Mouse (Mus musculus): ENCODE measurements around the gene Mip. TPM values are rescaled to one million over a fixed set of nuclear protein-coding genes. Genes with fewer than 3 reads are reported as not detected.
"Not testable (repeated sequence)": the region's sequence is repeated elsewhere in the genome, so short reads cannot be mapped to it uniquely, and the experiment has no call there.

The Mip gene
- total and polyA plus RNA-seq, 3 experiments: not detected

DNA sequence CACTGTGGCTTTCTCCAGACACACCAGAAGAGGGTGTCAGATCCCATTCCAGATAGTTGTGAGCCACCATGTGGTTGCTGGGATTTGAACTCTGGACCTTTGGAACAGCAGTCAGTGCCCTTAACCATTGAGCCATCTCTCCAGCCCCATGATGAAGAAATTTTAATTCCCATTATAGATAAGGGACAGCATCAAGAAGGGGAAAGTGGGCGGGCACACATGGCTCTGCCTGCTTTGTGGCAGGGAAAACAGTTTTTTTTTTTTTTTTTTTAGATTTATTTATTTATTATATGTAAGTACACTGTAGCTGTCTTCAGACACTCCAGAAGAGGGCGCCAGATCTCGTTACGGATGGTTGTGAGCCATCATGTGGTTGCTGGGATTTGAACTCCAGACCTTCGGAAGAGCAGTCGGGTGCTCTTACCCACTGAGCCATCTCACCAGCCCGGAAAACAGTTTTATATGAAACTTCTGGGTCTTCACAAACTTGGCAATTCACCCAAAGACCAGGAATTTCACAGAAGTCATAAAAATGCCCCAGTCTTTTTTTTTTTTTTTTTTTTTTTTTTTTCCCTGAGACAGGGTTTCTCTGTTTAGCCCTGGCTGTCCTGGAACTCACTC lies 47.3 kb downstream of the Mip start:
- dilution Hi-C loops (cut with MboI; ENCODE audit: extremely low pct_ligation_motif_present, extremely low pct_unique_long_range_greater_than_20kb, low sequenced_read_pairs); H3K27me3 ChIP-seq (replicated peaks); H3K27ac ChIP-seq (ENCODE audit: insufficient read depth, low read depth); H3K9me3 ChIP-seq (replicated peaks; ENCODE audit: low read length); H3K4me3 ChIP-seq (replicated peaks in 1 of 3; ENCODE audit: low read depth in 2 of 3, low read length in 2 of 3, poor library complexity in 1 of 3); in situ Hi-C loops (cut with MboI; ENCODE audit: low pct_ligation_motif_present, low pct_unique_long_range_greater_than_20kb, low sequenced_read_pairs); H3K4me2 ChIP-seq (ENCODE audit: insufficient read depth, low read depth, poor library complexity, severe bottlenecking); DNase-seq (ENCODE audit: extremely low read depth); H3K79me2 ChIP-seq (replicated peaks; ENCODE audit: control insufficient read depth, extremely low read depth, insufficient read depth, poor library complexity, severe bottlenecking); H3K9ac ChIP-seq (ENCODE audit: insufficient read depth, low read depth): not testable (repeated sequence)
- Histone ChIP-seq H3K36me3 (replicated peaks in 1 of 2; ENCODE audit: control insufficient read depth in 1 of 2, insufficient read depth in 1 of 2, low read length in 1 of 2) (peaks cover 8 to 33% of the 10 kb centered on the region in 2 experiments), H3K4me1 (ENCODE audit: control insufficient read depth in 1 of 2, insufficient read depth in 2 of 2) (peaks cover 5 to 21% of the 10 kb centered on the region in 2 experiments; a peak in 2 of 4 replicates)
- 0 out of 2 replicates have a peak, but pooled peaks have one; percentile 27 for TF ChIP-seq ZNF384 (IDR thresholded peaks at IDR 0.05; ENCODE audit: low read depth, low read length)

DNA sequence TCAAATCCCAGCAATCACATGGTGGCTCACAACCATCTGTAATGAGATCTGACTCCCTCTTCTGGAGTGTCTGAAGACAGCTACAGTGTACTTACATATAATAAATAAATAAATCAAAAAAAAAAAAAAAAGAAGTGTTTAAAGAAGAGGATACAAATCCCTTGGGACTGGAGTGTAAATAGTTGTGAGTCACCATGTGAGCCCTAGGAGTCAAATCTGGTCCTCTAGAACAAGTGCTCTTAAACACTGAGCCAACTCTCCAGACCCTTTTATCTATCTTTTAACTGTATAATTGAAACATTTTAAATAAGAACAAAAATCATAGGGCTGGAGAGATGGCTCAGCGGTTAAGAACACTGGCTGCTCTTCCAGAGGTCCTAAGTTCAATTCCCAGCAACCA lies 49.7 kb downstream of the Mip start:
- in situ Hi-C loops (cut with MboI; ENCODE audit: low pct_ligation_motif_present, low pct_unique_long_range_greater_than_20kb, low sequenced_read_pairs); H3K4me2 ChIP-seq (ENCODE audit: insufficient read depth, low read depth, poor library complexity, severe bottlenecking); H3K9me3 ChIP-seq (replicated peaks; ENCODE audit: low read length); DNase-seq (ENCODE audit: extremely low read depth); H3K27ac ChIP-seq (ENCODE audit: insufficient read depth, low read depth); H3K4me3 ChIP-seq (replicated peaks in 1 of 3; ENCODE audit: low read depth in 2 of 3, low read length in 2 of 3, poor library complexity in 1 of 3); H3K9ac ChIP-seq (ENCODE audit: insufficient read depth, low read depth); H3K27me3 ChIP-seq (replicated peaks); dilution Hi-C loops (cut with MboI; ENCODE audit: extremely low pct_ligation_motif_present, extremely low pct_unique_long_range_greater_than_20kb, low sequenced_read_pairs); H3K79me2 ChIP-seq (replicated peaks; ENCODE audit: control insufficient read depth, extremely low read depth, insufficient read depth, poor library complexity, severe bottlenecking): not testable (repeated sequence)
- Histone ChIP-seq H3K36me3 (replicated peaks in 1 of 2; ENCODE audit: control insufficient read depth in 1 of 2, insufficient read depth in 1 of 2, low read length in 1 of 2) (peaks cover 23 to 55% of the 10 kb centered on the region in 2 experiments), H3K4me1 (ENCODE audit: control insufficient read depth in 1 of 2, insufficient read depth in 2 of 2) (peaks cover 5 to 12% of the 10 kb centered on the region in 2 experiments; a peak in 1 of 4 replicates)

DNA sequence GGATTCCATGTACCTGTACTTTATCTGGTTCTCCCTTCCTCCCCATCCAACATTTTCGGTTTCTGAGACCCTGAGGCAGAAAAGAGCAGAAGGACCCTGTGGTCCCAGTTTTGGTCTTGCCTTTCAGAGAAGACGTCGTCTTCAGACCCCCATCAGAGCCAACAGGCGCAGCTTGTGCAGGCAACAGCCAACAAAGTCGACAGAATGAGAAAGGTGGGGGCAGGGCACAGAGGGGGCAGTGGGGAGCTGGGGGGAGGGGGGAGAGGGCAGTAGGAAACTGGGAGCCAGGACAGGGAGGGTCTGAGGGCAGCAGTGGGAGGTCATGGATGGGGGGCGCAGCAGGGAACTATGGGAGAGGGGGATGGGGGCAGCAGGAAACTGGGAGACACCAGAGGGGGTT lies 52.5 kb downstream of the Mip start:
- Histone ChIP-seq H3K79me2 (replicated peaks; ENCODE audit: control insufficient read depth, extremely low read depth, insufficient read depth, poor library complexity, severe bottlenecking) (no peaks in the 10 kb centered on the region), H3K4me1 (ENCODE audit: control insufficient read depth in 1 of 2, insufficient read depth in 2 of 2) (no peaks in the 10 kb centered on the region), H3K9ac (ENCODE audit: insufficient read depth, low read depth) (no peak overlapping the region), H3K4me2 (ENCODE audit: insufficient read depth, low read depth, poor library complexity, severe bottlenecking) (no peak overlapping the region), H3K36me3 (replicated peaks in 1 of 2; ENCODE audit: control insufficient read depth in 1 of 2, insufficient read depth in 1 of 2, low read length in 1 of 2) (peaks cover 43 to 77% of the 10 kb centered on the region in 2 experiments), H3K27ac (ENCODE audit: insufficient read depth, low read depth) (no peak overlapping the region), H3K9me3 (replicated peaks; ENCODE audit: low read length) (no peaks in the 10 kb centered on the region), H3K27me3 (replicated peaks) (no peaks in the 10 kb centered on the region), H3K4me3 (replicated peaks in 1 of 3; ENCODE audit: low read depth in 2 of 3, low read length in 2 of 3, poor library complexity in 1 of 3) (no peak overlapping the region)
- in situ Hi-C loops (cut with MboI; ENCODE audit: low pct_ligation_motif_present, low pct_unique_long_range_greater_than_20kb, low sequenced_read_pairs) (no loop called here), dilution Hi-C loops (cut with MboI; ENCODE audit: extremely low pct_ligation_motif_present, extremely low pct_unique_long_range_greater_than_20kb, low sequenced_read_pairs) (no loop called here)
- no peak for DNase-seq (ENCODE audit: extremely low read depth)
- no peak for TF ChIP-seq UBTF (IDR thresholded peaks at IDR 0.05; ENCODE audit: low read depth, low read length)
- no peak for TF ChIP-seq CHD2 (IDR thresholded peaks at IDR 0.05; ENCODE audit: low read length)
- no peak for TF ChIP-seq MAFK (IDR thresholded peaks at IDR 0.05; ENCODE audit: insufficient replicate concordance, low read length)
- TF ChIP-seq MAX (IDR thresholded peaks at IDR 0.05; ENCODE audit: low read length): no peak
- no peak for TF ChIP-seq ELF1 (IDR thresholded peaks at IDR 0.05; ENCODE audit: low read depth, low read length)
- no peak for TF ChIP-seq GABPA (IDR thresholded peaks at IDR 0.05; ENCODE audit: insufficient replicate concordance, low read depth, low read length)
- no peak for TF ChIP-seq KAT2A (IDR thresholded peaks at IDR 0.05; ENCODE audit: insufficient replicate concordance, low read length)
- TF ChIP-seq MYC (IDR thresholded peaks at IDR 0.05; ENCODE audit: low read depth, low read length): no peak
